Mouse (Mus musculus): ENCODE measurements at regions not wholly inside any gene's neighbourhood (a gene's known extent, or its start where the extent isn't known, plus 50 kb on each side); places are given as distances from the start of the nearest gene placed in this dataset.

GRCm38 (mm10) chr15:36336857-36337256 lies 670.7 kb downstream of the Zfp706 start:
- H3K27ac ChIP-seq, result no peak overlapping the region
- H3K4me2 ChIP-seq (replicated peaks), result no peak overlapping the region
- H3K4me1 ChIP-seq, result no peaks in the 10 kb centered on the region
- H3K4me3 ChIP-seq, result no peak overlapping the region
- no peaks in the 10 kb centered on the region for H3K9me3 ChIP-seq
- no peaks in the 10 kb centered on the region for H3K27me3 ChIP-seq
- no peaks in the 10 kb centered on the region for H3K36me3 ChIP-seq
- ATAC-seq (ENCODE audit: low FRiP score, low read depth), result no peak
- no peak overlapping the region for H3K9ac ChIP-seq
- 79% methylated on average over 2 of the region's 2 CpGs for WGBS

GRCm38 (mm10) chr15:36335116-36335515 lies 672.5 kb downstream of the Zfp706 start:
- H3K36me3 ChIP-seq, result no peaks in the 10 kb centered on the region
- no peak overlapping the region for H3K9ac ChIP-seq
- no peak overlapping the region for H3K4me3 ChIP-seq
- no peak for ATAC-seq (ENCODE audit: low FRiP score, low read depth)
- no peak overlapping the region for H3K4me2 ChIP-seq (replicated peaks)
- H3K9me3 ChIP-seq, result no peaks in the 10 kb centered on the region
- H3K27ac ChIP-seq, result no peak overlapping the region
- 61% methylated on average over 2 of the region's 2 CpGs for WGBS
- H3K27me3 ChIP-seq, result no peaks in the 10 kb centered on the region
- no peaks in the 10 kb centered on the region for H3K4me1 ChIP-seq

GRCm38 (mm10) chr15:36334436-36335113 lies 673.0 kb downstream of the Zfp706 start:
- no peak overlapping the region for H3K9ac ChIP-seq

GRCm38 (mm10) chr15:36333857-36334256 lies 673.7 kb downstream of the Zfp706 start:
- no peaks in the 10 kb centered on the region for H3K9me3 ChIP-seq
- H3K36me3 ChIP-seq, result no peaks in the 10 kb centered on the region
- H3K4me3 ChIP-seq, result no peak overlapping the region
- no peak overlapping the region for H3K4me2 ChIP-seq (replicated peaks)
- H3K4me1 ChIP-seq, result no peaks in the 10 kb centered on the region
- H3K27me3 ChIP-seq, result no peaks in the 10 kb centered on the region
- H3K9ac ChIP-seq, result no peak overlapping the region
- WGBS, result 65% methylated on average over 1 of the region's 1 CpGs
- no peak for ATAC-seq (ENCODE audit: low FRiP score, low read depth)
- H3K27ac ChIP-seq, result no peak overlapping the region

More at GRCm38 (mm10) chr15:36334436-36335113, 673.0 kb downstream of the Zfp706 start:
- Histone ChIP-seq H3K4me3 (no peak overlapping the region), H3K4me1 (no peaks in the 10 kb centered on the region), H3K27ac (no peak overlapping the region), H3K36me3 (no peaks in the 10 kb centered on the region), H3K27me3 (no peaks in the 10 kb centered on the region), H3K4me2 (replicated peaks) (no peak overlapping the region), H3K9me3 (no peaks in the 10 kb centered on the region)
- WGBS, result 84% methylated on average over 9 of the region's 9 CpGs
- ATAC-seq (ENCODE audit: low FRiP score, low read depth), result no peak

- no peaks in the 10 kb centered on the region for H3K9me3 ChIP-seq
- H3K4me3 ChIP-seq, result no peak overlapping the region
- no peaks in the 10 kb centered on the region for H3K36me3 ChIP-seq
- H3K27ac ChIP-seq, result no peak overlapping the region
- no peaks in the 10 kb centered on the region for H3K4me1 ChIP-seq
- H3K9ac ChIP-seq, result no peak overlapping the region
- no peak overlapping the region for H3K4me2 ChIP-seq (replicated peaks)
- H3K27me3 ChIP-seq, result no peaks in the 10 kb centered on the region
- 61% methylated on average over 3 of the region's 3 CpGs for WGBS
- ATAC-seq (ENCODE audit: low FRiP score, low read depth), result no peak
Measured at GRCm38 (mm10) chr15:36333265-36333664, 674.3 kb downstream of the Zfp706 start.

Measured in limb, embryonic 13.5 days (tissue).